Mouse (Mus musculus) testis, adult 2 months (tissue): Measurements from ENCODE around the gene Lman2l. TPM values are rescaled to one million over a fixed set of nuclear protein-coding genes. Genes with fewer than 3 reads are reported as not detected.

Experiments used
- H3K27ac ChIP-seq: fragments of 200-500 bp; 2 replicates; pipeline ENCODE4 v1.5.1; 2012; ENCODE audit warnings: low read depth, low read length; ENCODE audit not compliant: control insufficient read depth, insufficient read depth
- H3K27me3 ChIP-seq: fragments of 200-500 bp; 2 replicates; pipeline ENCODE4 v1.6.1; 2012; ENCODE audit warnings: mild to moderate bottlenecking, low read length, moderate library complexity; ENCODE audit not compliant: control insufficient read depth, insufficient read depth
- H3K36me3 ChIP-seq: fragments of 200-500 bp; 2 replicates; pipeline ENCODE4 v1.6.1; 2012; ENCODE audit warnings: mild to moderate bottlenecking, low read length; ENCODE audit not compliant: control insufficient read depth, insufficient read depth
- H3K4me1 ChIP-seq: fragments of 200-500 bp; 2 replicates; pipeline ENCODE4 v1.6.1; 2012; ENCODE audit warnings: low read length; ENCODE audit not compliant: control insufficient read depth, insufficient read depth
- H3K4me3 ChIP-seq: fragments of 200-500 bp; 2 replicates; pipeline ENCODE4 v1.5.1; 2012; ENCODE audit warnings: low read depth, mild to moderate bottlenecking, low read length, moderate library complexity, mixed read lengths; ENCODE audit not compliant: control insufficient read depth
- CTCF ChIP-seq: fragments of 200-500 bp; IDR thresholded peaks from 2 replicates; pipeline ENCODE4 v1.5.1; 2012; ENCODE audit warnings: low read depth, mild to moderate bottlenecking, inconsistent platforms, low read length, moderate library complexity; ENCODE audit not compliant: control insufficient read depth, insufficient read depth, insufficient replicate concordance
- POLR2A ChIP-seq: fragments of 200-500 bp; IDR thresholded peaks from 2 replicates; pipeline ENCODE4 v1.6.1; 2012; ENCODE audit warnings: low read depth, mild to moderate bottlenecking, inconsistent platforms, low read length, moderate library complexity; ENCODE audit not compliant: control insufficient read depth
- polyA plus RNA-seq: library from polyadenylated mRNA; depleted of rRNA; stranded (reverse); fragments of >200 nt; gene quantifications from 2 replicates; pipeline ENCODE4 v1.2.3, GENCODE M21; 2012

Gene Lman2l
- polyA plus RNA-seq, 1 experiment: 22.1 TPM

DNA sequence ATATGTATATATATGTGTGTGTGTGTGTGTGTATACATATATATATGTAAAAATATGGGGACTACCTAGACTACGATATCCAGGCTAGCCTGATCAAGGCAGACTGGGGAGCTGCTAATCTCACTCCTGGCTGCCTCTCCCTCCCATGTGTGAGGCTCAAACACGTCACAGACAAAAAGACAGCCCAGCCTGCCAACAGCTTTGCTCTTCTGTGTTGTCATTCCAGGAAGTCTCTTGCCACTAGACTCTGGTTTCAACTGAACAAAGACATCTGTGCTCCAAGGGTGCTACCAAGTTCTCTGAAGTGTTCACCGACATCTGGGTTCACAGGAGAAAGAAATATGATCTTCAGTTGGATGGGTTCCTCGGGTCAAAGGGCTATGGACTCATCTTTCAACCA lies 10.0 kb downstream of the Lman2l start:
- TF ChIP-seq CTCF: no peak
- no peak for TF ChIP-seq POLR2A
- no peaks in the 10 kb centered on the region for H3K27me3 ChIP-seq
- no peaks in the 10 kb centered on the region for H3K4me1 ChIP-seq
- peaks cover 2% of the 10 kb centered on the region for H3K36me3 ChIP-seq
- no peak overlapping the region for H3K27ac ChIP-seq
- no peak overlapping the region for H3K4me3 ChIP-seq

DNA sequence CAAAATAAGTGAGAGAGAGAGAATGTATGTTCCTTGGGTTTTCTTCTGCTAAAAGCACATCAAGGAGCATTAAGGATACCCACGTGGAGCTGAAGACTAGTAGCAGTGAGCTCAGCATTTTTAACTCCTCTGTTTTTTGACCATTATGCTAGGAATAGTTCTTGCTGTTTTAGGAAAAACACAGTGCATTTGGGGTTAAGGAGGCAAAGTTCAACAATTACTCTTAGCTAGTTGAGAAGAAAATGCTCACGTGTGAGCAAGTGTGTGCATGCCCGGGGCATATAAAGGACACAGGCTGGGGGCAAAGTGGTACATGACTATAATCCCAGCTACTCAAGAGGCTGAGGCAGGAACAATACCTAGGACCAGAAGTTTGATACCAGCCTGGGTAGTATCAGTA lies 11.5 kb downstream of the Lman2l start:
- H3K27ac ChIP-seq: no peak overlapping the region
- H3K4me3 ChIP-seq: no peak overlapping the region; the same call in 1 of the 2 replicates
- no peaks in the 10 kb centered on the region for H3K4me1 ChIP-seq
- no peak for TF ChIP-seq POLR2A
- no peak for TF ChIP-seq CTCF
- no peaks in the 10 kb centered on the region for H3K27me3 ChIP-seq
- H3K36me3 ChIP-seq: peaks cover 2% of the 10 kb centered on the region

DNA sequence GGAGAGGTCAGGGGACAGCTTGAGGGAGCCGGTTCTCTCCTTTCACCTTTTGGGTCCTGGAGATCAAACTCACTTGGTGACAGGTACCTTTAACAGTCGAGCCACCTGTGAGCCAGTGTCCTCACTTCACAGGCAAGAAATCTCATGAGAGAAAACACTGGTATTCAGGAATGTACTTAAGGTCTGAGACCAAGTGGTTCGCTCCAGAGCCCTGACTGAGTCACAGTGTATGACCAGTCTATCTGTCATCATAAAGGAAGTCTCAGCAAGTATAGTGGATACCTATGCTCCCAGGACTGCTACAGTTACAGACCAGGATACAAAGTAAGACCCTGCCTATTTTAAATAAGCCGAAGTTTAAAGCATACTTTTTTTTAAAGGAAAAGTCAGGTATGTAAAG lies 12.1 kb downstream of the Lman2l start:
- TF ChIP-seq CTCF (no peak), POLR2A (no peak)
- Histone ChIP-seq H3K27me3 (no peaks in the 10 kb centered on the region), H3K36me3 (peaks cover 2% of the 10 kb centered on the region), H3K4me3 (peak overlapping the region; percentile 2), H3K4me1 (no peaks in the 10 kb centered on the region), H3K27ac (no peak overlapping the region)

DNA sequence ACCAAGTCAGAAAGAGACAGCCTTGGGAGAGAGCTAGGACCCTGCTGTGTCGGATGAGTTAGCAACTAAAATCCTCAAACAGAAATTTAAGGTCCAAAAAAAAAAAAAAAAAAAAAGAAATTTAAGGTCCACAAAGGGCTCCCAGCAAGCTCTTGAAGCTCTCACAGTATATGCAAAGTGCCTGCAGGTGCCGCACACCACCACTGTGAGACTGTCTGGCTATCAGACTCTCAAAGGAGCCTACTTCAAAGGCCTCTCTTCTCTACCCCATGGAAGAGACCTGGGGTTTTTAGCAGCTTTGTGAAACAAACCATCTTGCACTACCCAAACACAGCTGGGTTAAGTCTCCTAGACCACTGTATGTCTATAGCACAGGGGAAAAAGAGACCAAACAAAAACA lies 15.6 kb downstream of the Lman2l start:
- Histone ChIP-seq H3K27ac (no peak overlapping the region), H3K27me3 (no peaks in the 10 kb centered on the region), H3K4me1 (no peaks in the 10 kb centered on the region), H3K36me3 (no peaks in the 10 kb centered on the region; the same call in none of the 2 replicates), H3K4me3 (no peak overlapping the region)
- no peak for TF ChIP-seq CTCF
- TF ChIP-seq POLR2A: no peak

DNA sequence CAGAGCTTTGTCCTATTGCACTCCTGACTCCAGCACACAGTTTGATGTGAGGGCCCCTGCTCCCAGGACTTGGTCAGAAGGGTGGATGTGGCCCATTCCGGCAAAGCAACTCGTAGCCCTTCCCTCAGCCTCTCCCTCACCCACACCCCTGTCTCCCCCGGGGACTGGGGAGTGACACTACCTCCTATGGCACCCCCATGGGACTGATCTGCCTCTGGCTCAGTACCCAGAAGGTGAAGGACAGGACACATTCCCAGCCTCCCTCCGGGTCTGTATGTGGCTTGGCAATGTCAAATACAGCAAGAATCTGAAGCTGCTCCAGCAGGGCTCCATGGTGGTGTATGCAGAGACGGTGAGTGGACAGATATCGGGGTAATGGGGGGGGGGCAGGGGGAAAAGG lies 40.5 kb downstream of the Lman2l start:
- H3K4me1 ChIP-seq: peaks cover 3% of the 10 kb centered on the region; the same call in 1 of the 2 replicates
- TF ChIP-seq CTCF (no peak), POLR2A (no peak)
- H3K36me3 ChIP-seq: no peaks in the 10 kb centered on the region
- no peaks in the 10 kb centered on the region for H3K27me3 ChIP-seq
- no peak overlapping the region for H3K27ac ChIP-seq
- H3K4me3 ChIP-seq: no peak overlapping the region

DNA sequence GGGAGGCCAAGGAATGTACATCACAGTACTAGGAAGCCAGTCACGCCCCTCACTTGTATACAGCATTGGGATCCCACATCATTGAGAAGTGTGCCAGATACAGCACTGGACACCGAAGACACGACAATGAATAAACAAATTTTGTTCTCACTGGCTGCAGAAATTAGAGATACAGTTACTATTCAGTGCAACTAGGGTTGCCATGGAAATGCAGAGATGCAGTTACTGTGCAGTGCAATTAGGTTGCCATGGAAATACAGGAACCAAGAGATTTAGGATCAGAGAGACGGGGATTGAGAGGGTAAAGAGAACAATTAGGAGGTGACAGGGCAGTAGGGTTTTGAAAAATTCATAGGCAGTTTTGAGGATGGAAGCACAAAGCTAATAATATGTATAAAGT lies 43.6 kb downstream of the Lman2l start:
- H3K27ac ChIP-seq: no peak overlapping the region
- H3K27me3 ChIP-seq: no peaks in the 10 kb centered on the region
- H3K36me3 ChIP-seq: no peaks in the 10 kb centered on the region
- H3K4me1 ChIP-seq: no peaks in the 10 kb centered on the region
- no peak overlapping the region for H3K4me3 ChIP-seq
- no peak for TF ChIP-seq CTCF
- TF ChIP-seq POLR2A: no peak

DNA sequence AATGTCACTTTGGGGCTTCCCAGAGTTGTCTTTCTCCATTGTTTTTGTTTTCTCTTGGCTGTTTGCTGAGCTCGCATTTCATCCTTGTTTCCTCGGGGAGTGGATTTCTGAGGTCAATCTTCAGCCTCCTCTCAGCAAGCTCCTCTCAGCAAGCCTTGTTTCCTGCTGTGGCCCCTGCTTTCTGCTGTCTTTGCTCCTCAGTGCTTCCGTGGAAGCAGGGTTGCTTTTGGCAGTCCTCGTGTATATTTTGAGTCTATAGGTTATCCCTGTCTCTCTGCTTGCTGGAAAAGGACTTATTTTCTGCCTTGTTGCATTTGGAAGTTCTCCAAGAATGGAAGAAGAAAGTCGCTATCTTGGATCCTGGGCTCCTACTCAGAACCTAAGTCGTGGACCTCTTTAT lies 48.0 kb downstream of the Lman2l start:
- Histone ChIP-seq H3K27ac (no peak overlapping the region), H3K4me3 (no peak overlapping the region), H3K27me3 (no peaks in the 10 kb centered on the region), H3K4me1 (no peaks in the 10 kb centered on the region), H3K36me3 (no peaks in the 10 kb centered on the region)
- TF ChIP-seq POLR2A (no peak), CTCF (no peak)

DNA sequence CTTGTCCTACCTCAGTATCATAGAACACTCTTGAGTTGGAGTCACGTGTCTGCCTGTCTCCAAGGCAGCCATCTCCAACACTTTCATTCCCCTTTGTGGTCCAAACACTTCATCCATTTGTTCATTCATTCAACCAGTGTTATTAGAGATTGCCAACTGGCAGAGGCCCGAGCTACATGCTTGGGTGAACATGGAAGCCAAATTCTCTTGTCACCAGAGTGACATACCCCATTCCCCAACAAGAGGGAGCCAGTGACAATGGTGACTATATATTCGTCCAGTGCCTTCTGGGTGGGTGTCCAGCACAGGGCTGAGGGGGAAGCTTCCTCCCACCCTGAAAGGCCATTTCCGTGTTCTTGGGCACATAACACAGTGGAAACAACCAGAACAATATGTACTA lies 65.5 kb downstream of the Lman2l start:
- Histone ChIP-seq H3K4me3 (no peak overlapping the region), H3K27ac (no peak overlapping the region), H3K27me3 (no peaks in the 10 kb centered on the region), H3K4me1 (peaks cover 3% of the 10 kb centered on the region; the same call in 1 of the 2 replicates), H3K36me3 (no peaks in the 10 kb centered on the region)
- TF ChIP-seq POLR2A (no peak), CTCF (no peak)
